Mouse (Mus musculus): ENCODE measurements around the gene Rasgef1a.
A peak's percentile ranks its signal among the peaks of the same experiment; 100 is the strongest.

Gene Rasgef1a

GRCm38 (mm10) chr6:118027036-118027435, 15.8 kb downstream of the Rasgef1a start:
- no peak for DNase-seq (ENCODE audit: low spot score in 2 of 2)

- DNase-seq (ENCODE audit: low spot score in 2 of 2): no peak
Measured at GRCm38 (mm10) chr6:118031467-118031866, 20.2 kb downstream of the Rasgef1a start.

- DNase-seq (ENCODE audit: low spot score in 2 of 2): no peak
Measured at GRCm38 (mm10) chr6:118035639-118036038, 24.4 kb downstream of the Rasgef1a start.

- DNase-seq (ENCODE audit: low spot score in 2 of 2): no peak
Measured at GRCm38 (mm10) chr6:118036118-118036805, 25.0 kb downstream of the Rasgef1a start.

- DNase-seq (ENCODE audit: low spot score in 2 of 2): no peak
Measured at GRCm38 (mm10) chr6:118036866-118037265, 25.6 kb downstream of the Rasgef1a start.

- DNase-seq (ENCODE audit: low spot score in 2 of 2): no peak
Measured at GRCm38 (mm10) chr6:118045180-118045579, 33.9 kb downstream of the Rasgef1a start.

- no peak for DNase-seq (ENCODE audit: low spot score in 2 of 2)
Measured at GRCm38 (mm10) chr6:118045892-118046291, 34.7 kb downstream of the Rasgef1a start.

GRCm38 (mm10) chr6:118046511-118046910, 35.3 kb downstream of the Rasgef1a start:
- no peak for DNase-seq (ENCODE audit: low spot score in 2 of 2)

GRCm38 (mm10) chr6:118046924-118047323, 35.7 kb downstream of the Rasgef1a start:
- no peak for DNase-seq (ENCODE audit: low spot score in 2 of 2)

GRCm38 (mm10) chr6:118047811-118048505, 36.7 kb downstream of the Rasgef1a start:
- DNase-seq (ENCODE audit: low spot score in 2 of 2): no peak

GRCm38 (mm10) chr6:118049776-118050175, 38.5 kb downstream of the Rasgef1a start:
- no peak for DNase-seq (ENCODE audit: low spot score in 2 of 2)

GRCm38 (mm10) chr6:118051474-118051873, 40.2 kb downstream of the Rasgef1a start:
- no peak for DNase-seq (ENCODE audit: low spot score in 2 of 2)

- no peak for DNase-seq (ENCODE audit: low spot score in 2 of 2)
Measured at GRCm38 (mm10) chr6:118055209-118055608, 44.0 kb downstream of the Rasgef1a start.

- DNase-seq (ENCODE audit: low spot score in 2 of 2): no peak
Measured at GRCm38 (mm10) chr6:118061266-118061665, 50.0 kb downstream of the Rasgef1a start.

GRCm38 (mm10) chr6:118063266-118063665, 52.0 kb downstream of the Rasgef1a start:
- no peak for DNase-seq (ENCODE audit: low spot score in 2 of 2)

GRCm38 (mm10) chr6:118064968-118065530, 53.8 kb downstream of the Rasgef1a start:
- DNase-seq (ENCODE audit: low spot score in 2 of 2): peak; percentile 10 to 28

- no peak for DNase-seq (ENCODE audit: low spot score in 2 of 2)
Measured at GRCm38 (mm10) chr6:118065837-118066198, 54.6 kb downstream of the Rasgef1a start.

- peak; percentile 46 to 53 for DNase-seq (ENCODE audit: low spot score in 2 of 2)
Measured at GRCm38 (mm10) chr6:118066199-118067081, 55.2 kb downstream of the Rasgef1a start.

GRCm38 (mm10) chr6:118067720-118068119, 56.5 kb downstream of the Rasgef1a start:
- no peak for DNase-seq (ENCODE audit: low spot score in 2 of 2)

GRCm38 (mm10) chr6:118070321-118071012, 59.2 kb downstream of the Rasgef1a start:
- no peak for DNase-seq (ENCODE audit: low spot score in 2 of 2)

GRCm38 (mm10) chr6:118071013-118071350, 59.7 kb downstream of the Rasgef1a start:
- DNase-seq (ENCODE audit: low spot score in 2 of 2): no peak

- DNase-seq (ENCODE audit: low spot score in 2 of 2): no peak
Measured at GRCm38 (mm10) chr6:118071416-118071815, 60.2 kb downstream of the Rasgef1a start.

Data from natural killer cell, adult 2 months (primary cell).